Mouse (Mus musculus): ENCODE measurements at regions not wholly inside any gene's neighbourhood (a gene's known extent, or its start where the extent isn't known, plus 50 kb on each side); places are given as distances from the start of the nearest gene placed in this dataset.

- no peak for DNase-seq (ENCODE audit: low spot score)
Observed at GRCm38 (mm10) chr1:158161533-158161932, 194.6 kb downstream of the Brinp2 start.

- no peak for DNase-seq (ENCODE audit: low spot score)
Observed at GRCm38 (mm10) chr1:158163411-158163810, 192.7 kb downstream of the Brinp2 start.

GRCm38 (mm10) chr1:158170006-158170405, 186.1 kb downstream of the Brinp2 start:
- no peak for DNase-seq (ENCODE audit: low spot score)

GRCm38 (mm10) chr1:158180095-158180494, 176.0 kb downstream of the Brinp2 start:
- DNase-seq (ENCODE audit: low spot score), result no peak

- DNase-seq (ENCODE audit: low spot score), result no peak
Observed at GRCm38 (mm10) chr1:158181296-158181695, 174.8 kb downstream of the Brinp2 start.

- no peak for DNase-seq (ENCODE audit: low spot score)
Observed at GRCm38 (mm10) chr1:158187651-158188050, 168.5 kb downstream of the Brinp2 start.

- DNase-seq (ENCODE audit: low spot score), result no peak
Observed at GRCm38 (mm10) chr1:158192841-158193551, 163.1 kb downstream of the Brinp2 start.

GRCm38 (mm10) chr1:158193968-158194565, 162.1 kb downstream of the Brinp2 start:
- DNase-seq (ENCODE audit: low spot score), result no peak
